Mouse (Mus musculus) hindbrain, embryonic 16.5 days (tissue): ENCODE data around the gene Tmed4. TPM values are rescaled to one million over a fixed set of nuclear protein-coding genes. Genes with fewer than 3 reads are reported as not detected.

Experiments used
- ATAC-seq: fragments of 200-750 bp; cut with Nextera tagmentation; 2 replicates; pipeline ENCODE4 v1.8.0; 2017; ENCODE audit warnings: moderate TSS enrichment, moderate library complexity
- H3K27ac ChIP-seq: fragments of 300-500 bp; sonication (generic); 2 replicates; pipeline ENCODE4 v1.5.1; 2014; ENCODE audit warnings: low read depth, mild to moderate bottlenecking, control low read depth, low read length, moderate library complexity
- H3K27me3 ChIP-seq: fragments of 300-500 bp; sonication (generic); replicated peaks from 2 replicates; pipeline ENCODE4 v1.6.1; 2014; ENCODE audit warnings: low read length; ENCODE audit not compliant: control insufficient read depth, insufficient read depth
- H3K36me3 ChIP-seq: fragments of 300-500 bp; sonication (generic); 2 replicates; pipeline ENCODE4 v1.6.1; 2014; ENCODE audit warnings: mild to moderate bottlenecking, low read length, moderate library complexity, mixed read lengths; ENCODE audit not compliant: control insufficient read depth, insufficient read depth
- H3K4me1 ChIP-seq: fragments of 300-500 bp; sonication (generic); 2 replicates; pipeline ENCODE4 v1.6.1; 2014; ENCODE audit warnings: low read depth, low read length; ENCODE audit not compliant: control insufficient read depth, insufficient read depth
- H3K4me2 ChIP-seq: fragments of 300-500 bp; sonication (generic); 2 replicates; pipeline ENCODE4 v1.6.1; 2014; ENCODE audit warnings: mild to moderate bottlenecking, low read length, control low read depth, moderate library complexity
- H3K4me3 ChIP-seq: fragments of 300-500 bp; sonication (generic); 2 replicates; pipeline ENCODE4 v1.5.1; 2014; ENCODE audit warnings: mild to moderate bottlenecking, low read length, control low read depth, moderate library complexity
- H3K9ac ChIP-seq: fragments of 300-500 bp; sonication (generic); 2 replicates; pipeline ENCODE4 v1.6.1; 2014; ENCODE audit warnings: low read depth, mild to moderate bottlenecking, control low read depth, low read length, moderate library complexity
- H3K9me3 ChIP-seq: fragments of 300-500 bp; sonication (generic); 2 replicates; pipeline ENCODE4 v1.6.1; 2014; ENCODE audit warnings: mild to moderate bottlenecking, low read length, moderate library complexity; ENCODE audit not compliant: control insufficient read depth
- WGBS: fragments of 180-500 bp; shearing (Covaris S2); extraction: QIAGEN DNeasy Blood & Tissue Kit; methylation state at CpG from one replicate; pipeline ENCODE4 v1.1.7; 2014; 5-methylcytosine and 5-hydroxymethylcytosine counted together
- polyA plus RNA-seq: library from polyadenylated mRNA; unstranded; fragments of >200 nt; fragmentation: Nextera tagmentation; extraction: Ambion mirVana; gene quantifications from 2 replicates; pipeline ENCODE4 v1.2.1, GENCODE M21; 2015

The Tmed4 gene
- polyA plus RNA-seq, 1 experiment from 2014 or later: 111 TPM

GRCm38 (mm10) chr11:6290138-6290537 is 15.5 kb upstream of the Tmed4 start:
- Histone ChIP-seq H3K4me3 (no peak overlapping the region), H3K9me3 (no peaks in the 10 kb centered on the region), H3K4me2 (no peak overlapping the region), H3K4me1 (peaks cover 5% of the 10 kb centered on the region), H3K27ac (no peak overlapping the region), H3K36me3 (no peaks in the 10 kb centered on the region), H3K27me3 (no peaks in the 10 kb centered on the region), H3K9ac (no peak overlapping the region)
- no peak for ATAC-seq
- 91% methylated on average over 3 of the region's 3 CpGs for WGBS

GRCm38 (mm10) chr11:6282940-6283339 is 8.3 kb upstream of the Tmed4 start:
- H3K4me3 ChIP-seq: no peak overlapping the region

GRCm38 (mm10) chr11:6276466-6276865 is 1.8 kb upstream of the Tmed4 start:
- Histone ChIP-seq H3K9me3 (no peaks in the 10 kb centered on the region), H3K27me3 (no peaks in the 10 kb centered on the region), H3K4me3 (no peak overlapping the region), H3K27ac (no peak overlapping the region), H3K36me3 (no peaks in the 10 kb centered on the region), H3K4me1 (peaks cover 21% of the 10 kb centered on the region), H3K4me2 (no peak overlapping the region), H3K9ac (no peak overlapping the region)
- no peak for ATAC-seq
- 82% methylated on average over 3 of the region's 3 CpGs for WGBS

More at GRCm38 (mm10) chr11:6282940-6283339, 8.3 kb upstream of the Tmed4 start:
- 0 out of 2 replicates have a peak, but pooled peaks have one; percentile 42 for ATAC-seq
- Histone ChIP-seq H3K27ac (no peak overlapping the region), H3K27me3 (no peaks in the 10 kb centered on the region), H3K4me1 (no peaks in the 10 kb centered on the region), H3K9ac (no peak overlapping the region), H3K36me3 (no peaks in the 10 kb centered on the region), H3K4me2 (no peak overlapping the region), H3K9me3 (no peaks in the 10 kb centered on the region)
- WGBS: 57% methylated on average over 3 of the region's 3 CpGs

GRCm38 (mm10) chr11:6275094-6275484 is 419 bp upstream of the Tmed4 start:
- Histone ChIP-seq H3K4me1 (peaks cover 21% of the 10 kb centered on the region), H3K27me3 (no peaks in the 10 kb centered on the region), H3K9me3 (no peaks in the 10 kb centered on the region), H3K36me3 (no peaks in the 10 kb centered on the region; the same call in 1 of the 2 replicates), H3K9ac (peak overlapping the region; percentile 92), H3K4me3 (peak overlapping the region; percentile 83), H3K27ac (peak overlapping the region; percentile 74), H3K4me2 (peak overlapping the region; percentile 95)
- ATAC-seq: no peak
- WGBS: 23% methylated on average over 7 of the region's 7 CpGs

GRCm38 (mm10) chr11:6273607-6274006 is 1.1 kb downstream of the Tmed4 start:
- H3K9ac ChIP-seq: peak overlapping the region; percentile 92
- peak overlapping the region; percentile 83 for H3K4me3 ChIP-seq
- peak overlapping the region; percentile 95 for H3K4me2 ChIP-seq
- H3K27ac ChIP-seq: no peak overlapping the region
- ATAC-seq: no peak
- no peaks in the 10 kb centered on the region; the same call in 1 of the 2 replicates for H3K36me3 ChIP-seq
- H3K9me3 ChIP-seq: no peaks in the 10 kb centered on the region
- H3K4me1 ChIP-seq: peaks cover 21% of the 10 kb centered on the region
- H3K27me3 ChIP-seq: no peaks in the 10 kb centered on the region
- WGBS: 51% methylated on average over 11 of the region's 11 CpGs

- 2% methylated on average over 50 of the region's 50 CpGs for WGBS
- H3K4me1 ChIP-seq: peaks cover 16% of the 10 kb centered on the region
- H3K36me3 ChIP-seq: peaks cover 22% of the 10 kb centered on the region
- H3K27me3 ChIP-seq: no peaks in the 10 kb centered on the region
- peak; percentile 98 for ATAC-seq
- peak within 1 kb of the TSS; percentile 94 for H3K27ac ChIP-seq
- H3K9ac ChIP-seq: peak within 1 kb of the TSS; percentile 74
- no peaks in the 10 kb centered on the region for H3K9me3 ChIP-seq
- H3K4me3 ChIP-seq: peak within 1 kb of the TSS; percentile 64
- peak within 1 kb of the TSS; percentile 90 for H3K4me2 ChIP-seq
Measured at GRCm38 (mm10) chr11:6267320-6268254, 7.1 kb downstream of the Tmed4 start, which contains the start of gene Ddx56. Gene Ddx56, minus strand, starts transcription at chr11:6267772.

GRCm38 (mm10) chr11:6266621-6267020 is 8.0 kb downstream of the Tmed4 start:
- 74% methylated on average over 9 of the region's 9 CpGs for WGBS
- peak overlapping the region; percentile 74 for H3K9ac ChIP-seq
- H3K9me3 ChIP-seq: no peaks in the 10 kb centered on the region
- H3K4me1 ChIP-seq: peaks cover 12% of the 10 kb centered on the region
- no peak overlapping the region for H3K27ac ChIP-seq
- H3K36me3 ChIP-seq: peaks cover 31% of the 10 kb centered on the region
- peak overlapping the region; percentile 90 for H3K4me2 ChIP-seq
- ATAC-seq: no peak
- no peaks in the 10 kb centered on the region for H3K27me3 ChIP-seq
- peak overlapping the region; percentile 64 for H3K4me3 ChIP-seq

- Histone ChIP-seq H3K27ac (no peak overlapping the region), H3K9ac (no peak overlapping the region), H3K4me2 (no peak overlapping the region), H3K27me3 (no peaks in the 10 kb centered on the region), H3K4me3 (no peak overlapping the region), H3K36me3 (peaks cover 57% of the 10 kb centered on the region), H3K4me1 (peaks cover 5% of the 10 kb centered on the region), H3K9me3 (no peaks in the 10 kb centered on the region)
- peak; percentile 66; the same call in 1 of the 2 replicates for ATAC-seq
- WGBS: 75% methylated on average over 10 of the region's 10 CpGs
Measured at GRCm38 (mm10) chr11:6261434-6262082, 13.1 kb downstream of the Tmed4 start.

- Histone ChIP-seq H3K36me3 (peaks cover 47% of the 10 kb centered on the region), H3K27ac (no peak overlapping the region), H3K9ac (no peak overlapping the region), H3K27me3 (no peaks in the 10 kb centered on the region), H3K4me1 (no peaks in the 10 kb centered on the region), H3K4me3 (no peak overlapping the region), H3K4me2 (no peak overlapping the region), H3K9me3 (no peaks in the 10 kb centered on the region)
- WGBS: 96% methylated on average over 7 of the region's 7 CpGs
- ATAC-seq: no peak
Measured at GRCm38 (mm10) chr11:6259413-6259812, 15.3 kb downstream of the Tmed4 start.
